Mouse (Mus musculus) ES-Bruce4 (cell line): ENCODE measurements around the gene Klrg2. TPM values are rescaled to one million over a fixed set of nuclear protein-coding genes. Genes with fewer than 3 reads are reported as not detected.

Experiments
- H3K27ac ChIP-seq: 2 replicates; pipeline ENCODE4 v1.5.1; 2012; ENCODE audit warnings: low read length, inconsistent platforms; ENCODE audit not compliant: insufficient read depth
- H3K27me3 ChIP-seq: 2 replicates; pipeline ENCODE4 v1.6.1; 2012; ENCODE audit warnings: mild to moderate bottlenecking, low read length, inconsistent platforms; ENCODE audit not compliant: control insufficient read depth, poor library complexity, insufficient read depth, severe bottlenecking
- H3K36me3 ChIP-seq: 2 replicates; pipeline ENCODE4 v1.6.1; 2012; ENCODE audit warnings: inconsistent platforms, mild to moderate bottlenecking, low read length, moderate library complexity; ENCODE audit not compliant: control insufficient read depth, poor library complexity, insufficient read depth, severe bottlenecking
- H3K4me1 ChIP-seq: one replicate; pipeline ENCODE4 v1.8.1; 2011; ENCODE audit warnings: low read length; ENCODE audit not compliant: control insufficient read depth, insufficient read depth
- H3K4me3 ChIP-seq: 2 replicates; pipeline ENCODE4 v1.5.1; 2011; ENCODE audit warnings: low read depth, mild to moderate bottlenecking, low read length
- H3K9ac ChIP-seq: 2 replicates; pipeline ENCODE4 v1.6.1; 2012; ENCODE audit warnings: low read depth, mild to moderate bottlenecking, inconsistent platforms; ENCODE audit not compliant: poor library complexity, severe bottlenecking
- H3K9me3 ChIP-seq: replicated peaks from 2 replicates; pipeline ENCODE4 v1.6.1; 2012; ENCODE audit warnings: mild to moderate bottlenecking, low read length, inconsistent platforms; ENCODE audit not compliant: control insufficient read depth, poor library complexity, insufficient read depth, severe bottlenecking
- CTCF ChIP-seq: IDR thresholded peaks from one replicate; pipeline ENCODE4 v1.8.1; 2011; ENCODE audit warnings: low read depth, low read length
- EP300 ChIP-seq: IDR thresholded peaks from 2 replicates; pipeline ENCODE4 v1.6.1; 2011; ENCODE audit warnings: low read depth, low read length; ENCODE audit not compliant: insufficient read depth
- POLR2A ChIP-seq: IDR thresholded peaks from one replicate; pipeline ENCODE4 v1.8.1; 2011; ENCODE audit warnings: low read length; ENCODE audit not compliant: insufficient read depth
- polyA plus RNA-seq: library from polyadenylated mRNA; stranded (reverse); fragments of >200 nt; gene quantifications from 2 replicates; pipeline ENCODE4 v1.2.4, GENCODE M21; 2011; ENCODE audit warnings: low read depth; ENCODE audit not compliant: missing spikeins, insufficient read depth, insufficient read length

Gene Klrg2
- polyA plus RNA-seq, 1 experiment = 2.4 TPM

DNA sequence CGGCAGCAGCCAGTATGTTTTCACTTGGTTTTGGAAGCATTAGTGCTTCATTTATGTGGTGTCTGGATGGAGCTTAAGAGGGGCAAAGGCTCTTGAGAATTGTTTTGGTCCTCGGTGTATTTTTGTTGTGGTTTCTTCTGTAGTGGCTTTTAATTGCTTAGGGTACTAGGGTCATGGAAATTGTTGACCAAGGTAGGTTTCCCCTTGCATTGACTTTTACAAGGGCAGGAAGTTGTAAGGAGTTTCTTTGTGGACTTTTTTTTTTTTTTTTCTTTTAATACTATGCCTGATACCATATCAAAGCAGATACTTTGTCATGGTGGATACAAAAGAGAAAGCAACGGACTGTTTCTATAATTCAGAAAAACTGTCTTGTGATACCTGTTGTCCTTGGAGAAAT is 55.3 kb downstream of the Klrg2 start:
- H3K9me3 ChIP-seq = no peaks in the 10 kb centered on the region
- H3K27ac ChIP-seq = no peak overlapping the region
- peaks cover 44% of the 10 kb centered on the region for H3K36me3 ChIP-seq
- TF ChIP-seq POLR2A (no peak), EP300 (no peak), CTCF (no peak)
- no peaks in the 10 kb centered on the region for H3K4me1 ChIP-seq
- H3K27me3 ChIP-seq = no peaks in the 10 kb centered on the region
- no peak overlapping the region for H3K9ac ChIP-seq
- no peak overlapping the region for H3K4me3 ChIP-seq

DNA sequence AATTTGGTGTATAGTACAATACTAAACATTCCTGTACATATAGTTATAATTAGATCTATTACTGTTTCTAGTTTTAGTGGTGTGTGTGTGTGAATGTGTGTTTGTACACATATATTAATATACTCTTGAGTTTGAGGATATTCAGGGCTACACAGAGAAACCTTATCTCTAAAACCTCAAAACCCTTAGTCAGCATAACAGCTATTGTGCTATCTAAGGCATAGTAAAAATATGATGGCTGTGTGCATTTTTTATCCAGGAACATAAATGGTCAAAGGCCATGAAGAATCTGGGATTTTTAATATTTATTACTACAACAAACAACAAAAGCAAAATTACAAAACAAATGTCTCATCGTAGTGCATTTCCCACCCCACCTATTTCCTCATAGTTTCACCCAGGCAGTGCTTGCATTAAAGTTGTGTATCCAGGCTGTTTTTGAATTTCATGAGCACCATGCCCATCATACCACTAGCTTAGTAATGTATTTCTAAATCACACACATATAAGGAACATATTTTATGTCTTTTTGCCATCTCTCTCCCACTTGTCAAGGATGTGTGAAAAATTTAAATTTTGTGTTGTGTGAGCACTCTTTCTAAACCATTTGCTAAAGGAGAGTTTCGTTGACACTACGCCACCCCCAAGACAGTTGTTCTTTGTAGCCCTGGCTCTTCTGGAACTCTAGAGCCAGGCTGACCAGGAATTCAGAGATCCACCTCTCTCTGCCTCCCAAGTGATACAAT is 56.8 kb downstream of the Klrg2 start:
- Histone ChIP-seq H3K9me3 (no peaks in the 10 kb centered on the region), H3K36me3 (peaks cover 34% of the 10 kb centered on the region), H3K9ac (no peak overlapping the region), H3K27me3 (no peaks in the 10 kb centered on the region), H3K4me3 (no peak overlapping the region), H3K27ac (no peak overlapping the region), H3K4me1 (no peaks in the 10 kb centered on the region)
- TF ChIP-seq EP300 (no peak), CTCF (no peak), POLR2A (no peak)

DNA sequence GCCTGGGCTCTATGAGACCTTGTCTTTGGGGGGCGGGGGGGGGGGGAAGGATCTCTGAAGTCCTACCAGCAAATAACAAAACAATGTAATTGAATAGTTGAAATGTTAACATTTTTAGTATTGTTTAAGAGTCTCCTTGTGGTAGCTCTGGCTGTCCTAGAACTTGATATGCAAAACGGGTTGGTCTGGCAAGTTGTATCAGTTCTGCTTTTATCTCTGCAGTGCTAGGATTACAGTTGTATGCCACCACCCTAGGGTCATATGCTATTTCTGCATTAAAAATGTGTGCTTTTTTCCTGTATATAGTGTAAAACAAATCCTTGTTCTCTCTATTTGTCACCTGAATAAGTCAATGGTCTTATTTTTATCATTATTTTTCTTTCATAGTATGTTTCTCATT is 60.9 kb downstream of the Klrg2 start:
- Histone ChIP-seq H3K4me1 (no peaks in the 10 kb centered on the region), H3K4me3 (no peak overlapping the region), H3K27me3 (no peaks in the 10 kb centered on the region), H3K27ac (no peak overlapping the region), H3K9me3 (no peaks in the 10 kb centered on the region), H3K9ac (no peak overlapping the region), H3K36me3 (peaks cover 37% of the 10 kb centered on the region)
- TF ChIP-seq EP300 (no peak), CTCF (no peak), POLR2A (no peak)

Other genes starting within 250 kb of the Klrg2 start
- gene Ubn2, start 203.3 kb downstream of the Klrg2 start, polyA plus RNA-seq = 37.4 and 39.4 TPM in 2 replicates
- 19.7 and 29.1 TPM in 2 replicates for gene Fmc1, start 103.7 kb downstream of the Klrg2 start, polyA plus RNA-seq
- gene Luc7l2, start 85.9 kb downstream of the Klrg2 start, polyA plus RNA-seq = 310 and 356 TPM in 2 replicates
- not detected in 2 replicates for gene Clec2l, start 25.8 kb upstream of the Klrg2 start, polyA plus RNA-seq
- not detected in 2 replicates for gene Tbxas1, start 238.2 kb upstream of the Klrg2 start, polyA plus RNA-seq
- gene Hipk2, start 238.9 kb upstream of the Klrg2 start, polyA plus RNA-seq = 16.8 and 17.8 TPM in 2 replicates